Mouse (Mus musculus): ENCODE data around the gene Aurkb. TPM values are rescaled to one million over a fixed set of nuclear protein-coding genes. Genes with fewer than 3 reads are reported as not detected.
"Not testable (repeated sequence)": the region's sequence is repeated elsewhere in the genome, so short reads cannot be mapped to it uniquely, and the experiment has no call there.

Gene Aurkb
- 85.7 and 95.3 TPM in 2 replicates for polyA plus RNA-seq (2015; fragmentation: Nextera tagmentation; extraction: Ambion mirVana)

DNA sequence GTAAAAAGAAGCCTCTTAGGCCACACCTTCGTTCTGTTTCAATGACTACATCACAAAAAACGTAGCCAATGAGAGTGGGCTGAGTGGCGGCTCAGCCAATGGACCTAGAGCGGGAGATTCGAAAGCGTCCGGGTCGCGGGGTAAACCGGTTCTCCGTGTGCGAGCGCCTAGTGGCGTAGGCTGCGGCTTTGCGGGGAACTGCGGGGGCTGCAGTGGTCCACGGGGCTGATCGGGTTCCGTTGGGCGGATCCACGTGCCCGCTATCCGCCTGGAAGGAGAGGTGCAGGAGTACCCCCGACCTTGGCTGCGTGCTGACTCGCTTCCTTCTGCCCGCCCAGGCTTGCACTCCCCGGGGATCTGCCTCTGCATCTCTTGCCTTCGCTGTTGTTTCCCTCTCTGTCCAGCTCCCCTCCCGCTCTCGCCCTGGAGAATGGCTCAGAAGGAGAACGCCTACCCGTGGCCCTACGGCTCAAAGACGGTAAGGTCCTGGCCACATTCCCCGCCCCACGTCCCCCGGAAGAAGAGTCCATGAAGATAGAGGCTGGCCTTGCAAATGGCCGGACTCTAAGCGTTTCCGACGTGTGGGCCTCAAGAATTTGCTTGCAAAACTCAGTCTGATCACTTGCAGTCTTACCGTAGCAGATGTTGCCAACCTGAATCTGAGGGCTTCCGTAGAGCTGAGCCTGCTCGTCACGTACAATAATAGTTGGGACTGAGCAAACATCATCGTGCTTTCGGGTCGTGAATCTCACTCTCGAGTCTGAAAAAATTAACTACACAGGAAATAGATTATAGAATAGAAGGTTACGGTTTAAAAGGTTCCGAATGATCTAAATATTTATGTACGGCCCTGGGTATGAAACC is at the start of gene Aurkb:
Aurkb (plus strand) TSS at position 117 of the 864 bp plus-strand sequence.
- H3K9ac ChIP-seq (ENCODE audit: low read length), result peak within 1 kb of the TSS; percentile 79
- H3K4me1 ChIP-seq (ENCODE audit: control insufficient read depth, insufficient read depth, low read length), result peaks cover 13% of the 10 kb centered on the region
- H3K4me3 ChIP-seq (ENCODE audit: low read length), result peak within 1 kb of the TSS; percentile 79
- WGBS, result under 1% methylated on average over 54 of the region's 54 CpGs
- H3K36me3 ChIP-seq (ENCODE audit: control insufficient read depth, insufficient read depth), result peaks cover 15% of the 10 kb centered on the region
- peak within 1 kb of the TSS; percentile 91 for H3K27ac ChIP-seq (ENCODE audit: low read length)
- ATAC-seq (replicated peaks; ENCODE audit: extremely low read depth, insufficient read depth, low FRiP score), result peak; percentile 72
- no peaks in the 10 kb centered on the region for H3K9me3 ChIP-seq (replicated peaks; ENCODE audit: control insufficient read depth, low read length)
- peak within 1 kb of the TSS; percentile 76 for H3K4me2 ChIP-seq (ENCODE audit: low read depth, low read length)
- H3K27me3 ChIP-seq (ENCODE audit: control insufficient read depth, insufficient read depth, low read length), result no peaks in the 10 kb centered on the region

- Histone ChIP-seq H3K4me3 (ENCODE audit: low read length) (no peak overlapping the region), H3K36me3 (ENCODE audit: control insufficient read depth, insufficient read depth) (peaks cover 80% of the 10 kb centered on the region), H3K27ac (ENCODE audit: low read length) (no peak overlapping the region), H3K27me3 (ENCODE audit: control insufficient read depth, insufficient read depth, low read length) (no peaks in the 10 kb centered on the region), H3K4me2 (ENCODE audit: low read depth, low read length) (no peak overlapping the region), H3K4me1 (ENCODE audit: control insufficient read depth, insufficient read depth, low read length) (no peaks in the 10 kb centered on the region), H3K9ac (ENCODE audit: low read length) (no peak overlapping the region), H3K9me3 (replicated peaks; ENCODE audit: control insufficient read depth, low read length) (no peaks in the 10 kb centered on the region)
- 86% methylated on average over 4 of the region's 4 CpGs for WGBS
- ATAC-seq (replicated peaks; ENCODE audit: extremely low read depth, insufficient read depth, low FRiP score), result no peak
Observed at GRCm38 (mm10) chr11:68997080-68997479, 48.4 kb upstream of the Aurkb start.

- not testable (repeated sequence) for H3K4me3 ChIP-seq (ENCODE audit: low read length); H3K27ac ChIP-seq (ENCODE audit: low read length); H3K27me3 ChIP-seq (ENCODE audit: control insufficient read depth, insufficient read depth, low read length); ATAC-seq (replicated peaks; ENCODE audit: extremely low read depth, insufficient read depth, low FRiP score); H3K4me1 ChIP-seq (ENCODE audit: control insufficient read depth, insufficient read depth, low read length); H3K4me2 ChIP-seq (ENCODE audit: low read depth, low read length); H3K9me3 ChIP-seq (replicated peaks; ENCODE audit: control insufficient read depth, low read length); H3K9ac ChIP-seq (ENCODE audit: low read length)
- WGBS, result 90% methylated on average over 4 of the region's 4 CpGs
- H3K36me3 ChIP-seq (ENCODE audit: control insufficient read depth, insufficient read depth), result peaks cover 42% of the 10 kb centered on the region
Observed at GRCm38 (mm10) chr11:69002782-69003181, 42.7 kb upstream of the Aurkb start.

DNA sequence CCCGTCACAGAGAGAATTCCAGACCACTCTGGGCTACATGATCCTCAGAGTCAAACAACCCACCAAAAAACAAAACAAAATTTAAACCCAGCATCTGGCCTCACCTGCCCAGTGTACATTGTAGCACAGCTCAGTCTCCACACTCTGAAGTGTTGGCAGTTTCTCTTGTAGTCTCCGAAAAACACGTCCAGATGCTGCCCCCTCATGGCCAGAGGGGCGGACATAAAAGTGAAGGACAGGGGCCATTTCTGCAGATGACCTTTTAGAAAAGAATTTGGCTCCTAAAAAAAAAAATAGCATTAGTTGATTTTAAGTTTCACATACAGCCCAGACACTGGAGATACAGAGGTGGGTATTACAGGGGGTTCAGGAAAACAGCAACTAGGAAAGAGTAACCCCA is 41.9 kb upstream of the Aurkb start:
- Histone ChIP-seq H3K36me3 (ENCODE audit: control insufficient read depth, insufficient read depth) (peaks cover 34% of the 10 kb centered on the region), H3K27ac (ENCODE audit: low read length) (no peak overlapping the region), H3K27me3 (ENCODE audit: control insufficient read depth, insufficient read depth, low read length) (no peaks in the 10 kb centered on the region), H3K4me2 (ENCODE audit: low read depth, low read length) (no peak overlapping the region), H3K4me3 (ENCODE audit: low read length) (no peak overlapping the region), H3K9ac (ENCODE audit: low read length) (no peak overlapping the region), H3K9me3 (replicated peaks; ENCODE audit: control insufficient read depth, low read length) (no peaks in the 10 kb centered on the region), H3K4me1 (ENCODE audit: control insufficient read depth, insufficient read depth, low read length) (no peaks in the 10 kb centered on the region)
- no peak for ATAC-seq (replicated peaks; ENCODE audit: extremely low read depth, insufficient read depth, low FRiP score)
- 42% methylated on average over 4 of the region's 4 CpGs for WGBS

DNA sequence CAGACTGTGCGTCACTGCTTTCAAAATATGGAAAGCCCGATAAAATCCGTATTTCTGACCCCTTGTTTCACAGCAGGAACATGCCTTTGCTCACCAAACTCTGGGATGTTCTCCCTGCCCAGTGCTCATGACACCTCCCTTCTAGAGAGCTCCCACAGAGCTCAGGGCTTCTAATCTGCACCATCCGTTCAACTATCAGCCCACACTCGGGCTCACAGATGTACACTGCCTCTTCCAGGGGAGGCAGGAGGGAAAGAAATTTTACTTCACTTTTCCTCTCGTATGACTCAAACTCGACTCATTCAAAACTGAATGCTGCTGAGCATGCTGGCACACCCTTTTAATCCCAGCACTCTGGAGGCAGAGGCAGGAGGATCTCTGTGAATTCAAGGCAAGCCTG is 40.3 kb upstream of the Aurkb start:
- 77% methylated on average over 7 of the region's 7 CpGs for WGBS
- H3K27me3 ChIP-seq (ENCODE audit: control insufficient read depth, insufficient read depth, low read length), result no peaks in the 10 kb centered on the region
- no peaks in the 10 kb centered on the region for H3K9me3 ChIP-seq (replicated peaks; ENCODE audit: control insufficient read depth, low read length)
- no peak overlapping the region for H3K4me3 ChIP-seq (ENCODE audit: low read length)
- no peak overlapping the region for H3K27ac ChIP-seq (ENCODE audit: low read length)
- H3K4me1 ChIP-seq (ENCODE audit: control insufficient read depth, insufficient read depth, low read length), result no peaks in the 10 kb centered on the region
- ATAC-seq (replicated peaks; ENCODE audit: extremely low read depth, insufficient read depth, low FRiP score), result no peak
- H3K9ac ChIP-seq (ENCODE audit: low read length), result no peak overlapping the region
- peaks cover 21% of the 10 kb centered on the region for H3K36me3 ChIP-seq (ENCODE audit: control insufficient read depth, insufficient read depth)
- H3K4me2 ChIP-seq (ENCODE audit: low read depth, low read length), result no peak overlapping the region

GRCm38 (mm10) chr11:69006575-69006974 is 38.9 kb upstream of the Aurkb start:
- not testable (repeated sequence) for H3K27me3 ChIP-seq (ENCODE audit: control insufficient read depth, insufficient read depth, low read length); H3K9ac ChIP-seq (ENCODE audit: low read length); H3K36me3 ChIP-seq (ENCODE audit: control insufficient read depth, insufficient read depth); H3K4me3 ChIP-seq (ENCODE audit: low read length); H3K4me1 ChIP-seq (ENCODE audit: control insufficient read depth, insufficient read depth, low read length); H3K9me3 ChIP-seq (replicated peaks; ENCODE audit: control insufficient read depth, low read length); H3K4me2 ChIP-seq (ENCODE audit: low read depth, low read length); H3K27ac ChIP-seq (ENCODE audit: low read length); ATAC-seq (replicated peaks; ENCODE audit: extremely low read depth, insufficient read depth, low FRiP score)

DNA sequence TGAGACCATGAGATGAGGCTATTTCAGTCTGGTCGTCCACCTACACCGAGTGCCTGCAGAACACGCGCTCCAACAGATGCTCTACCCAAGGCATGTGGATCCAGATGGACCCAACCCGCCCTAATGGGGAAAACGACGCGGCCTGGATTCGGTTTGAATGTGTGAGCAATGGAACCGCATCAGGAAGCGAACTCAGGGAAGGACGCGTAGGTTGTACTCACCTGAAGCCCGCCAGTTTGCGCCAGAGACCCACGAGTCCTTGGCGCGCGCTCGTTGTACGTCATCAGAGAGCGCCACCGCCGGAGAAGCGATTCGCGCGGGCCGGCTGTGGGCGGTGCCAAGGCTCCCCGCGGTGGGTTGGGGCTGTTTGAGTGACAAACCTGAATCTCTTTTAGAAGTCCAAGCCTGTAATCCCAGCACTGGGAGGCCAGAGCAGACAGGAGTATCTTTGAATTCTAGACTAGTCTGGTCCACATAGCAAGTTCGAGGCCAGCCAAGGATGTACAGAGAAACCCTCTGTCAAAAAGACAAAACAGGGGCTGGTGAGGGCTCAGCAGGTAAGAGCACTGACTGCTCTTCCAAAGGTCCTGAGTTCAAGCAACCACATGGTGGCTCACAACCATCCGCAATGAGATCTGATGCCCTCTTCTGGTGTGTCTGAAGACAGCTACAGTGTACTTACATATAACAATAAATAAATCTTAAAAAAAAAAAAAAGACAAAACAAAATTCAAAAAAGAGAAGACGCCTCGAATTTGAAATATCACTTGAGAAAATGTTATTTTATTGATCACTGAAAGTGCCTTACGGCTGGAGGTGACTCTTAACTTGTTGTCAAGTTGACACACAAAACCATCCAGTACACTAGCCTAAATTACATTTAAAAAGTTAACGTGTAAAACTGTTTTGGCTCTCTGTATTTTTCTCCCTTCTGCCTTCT is 37.0 kb upstream of the Aurkb start, which contains the start of gene Pfas:
Pfas (minus strand) TSS at position 279 of the 940 bp plus-strand sequence.
- WGBS, result 9% methylated on average over 38 of the region's 38 CpGs
- Histone ChIP-seq H3K27ac (ENCODE audit: low read length) (peak within 1 kb of the TSS; percentile 67), H3K27me3 (ENCODE audit: control insufficient read depth, insufficient read depth, low read length) (no peaks in the 10 kb centered on the region), H3K4me1 (ENCODE audit: control insufficient read depth, insufficient read depth, low read length) (peaks cover 5% of the 10 kb centered on the region), H3K9me3 (replicated peaks; ENCODE audit: control insufficient read depth, low read length) (no peaks in the 10 kb centered on the region), H3K9ac (ENCODE audit: low read length) (peak within 1 kb of the TSS; percentile 77), H3K36me3 (ENCODE audit: control insufficient read depth, insufficient read depth) (no peaks in the 10 kb centered on the region), H3K4me3 (ENCODE audit: low read length) (peak within 1 kb of the TSS; percentile 84), H3K4me2 (ENCODE audit: low read depth, low read length) (peak within 1 kb of the TSS; percentile 78)
- ATAC-seq (replicated peaks; ENCODE audit: extremely low read depth, insufficient read depth, low FRiP score), result peak; percentile 70

DNA sequence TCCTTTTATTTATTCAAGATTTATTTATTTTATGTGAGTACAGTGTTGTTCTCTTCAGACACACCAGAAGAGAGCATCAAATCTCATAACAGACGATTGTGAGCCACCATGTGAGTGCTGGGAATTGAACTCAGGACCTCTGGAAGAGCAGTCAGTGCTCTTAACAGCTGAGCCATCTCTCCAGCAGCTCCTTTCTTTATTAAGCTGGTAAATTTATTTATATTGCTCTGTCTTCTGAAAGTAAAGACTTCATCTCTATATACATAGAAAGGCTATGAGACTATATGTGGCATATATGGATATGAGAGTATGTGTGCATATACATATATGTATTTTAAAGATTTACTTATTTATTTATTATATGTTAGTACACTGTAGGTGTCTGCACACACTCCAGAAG is 35.9 kb upstream of the Aurkb start:
- no peaks in the 10 kb centered on the region for H3K36me3 ChIP-seq (ENCODE audit: control insufficient read depth, insufficient read depth)
- no peaks in the 10 kb centered on the region for H3K9me3 ChIP-seq (replicated peaks; ENCODE audit: control insufficient read depth, low read length)
- 88% methylated on average over 1 of the region's 1 CpGs for WGBS
- H3K4me2 ChIP-seq (ENCODE audit: low read depth, low read length), result no peak overlapping the region
- ATAC-seq (replicated peaks; ENCODE audit: extremely low read depth, insufficient read depth, low FRiP score), result no peak
- H3K9ac ChIP-seq (ENCODE audit: low read length), result no peak overlapping the region
- no peaks in the 10 kb centered on the region for H3K27me3 ChIP-seq (ENCODE audit: control insufficient read depth, insufficient read depth, low read length)
- H3K27ac ChIP-seq (ENCODE audit: low read length), result no peak overlapping the region
- H3K4me1 ChIP-seq (ENCODE audit: control insufficient read depth, insufficient read depth, low read length), result peaks cover 5% of the 10 kb centered on the region
- no peak overlapping the region for H3K4me3 ChIP-seq (ENCODE audit: low read length)

Data from heart, embryonic 16.5 days (tissue).